Mouse (Mus musculus) testis, adult 2 months (tissue): ENCODE measurements around the gene Fam50a.

Experiments used
- CTCF ChIP-seq: fragments of 200-500 bp; IDR thresholded peaks from 2 replicates; pipeline ENCODE4 v1.5.1; 2012; ENCODE audit warnings: low read depth, mild to moderate bottlenecking, inconsistent platforms, low read length, moderate library complexity; ENCODE audit not compliant: control insufficient read depth, insufficient read depth, insufficient replicate concordance
- POLR2A ChIP-seq: fragments of 200-500 bp; IDR thresholded peaks from 2 replicates; pipeline ENCODE4 v1.6.1; 2012; ENCODE audit warnings: low read depth, mild to moderate bottlenecking, inconsistent platforms, low read length, moderate library complexity; ENCODE audit not compliant: control insufficient read depth

DNA sequence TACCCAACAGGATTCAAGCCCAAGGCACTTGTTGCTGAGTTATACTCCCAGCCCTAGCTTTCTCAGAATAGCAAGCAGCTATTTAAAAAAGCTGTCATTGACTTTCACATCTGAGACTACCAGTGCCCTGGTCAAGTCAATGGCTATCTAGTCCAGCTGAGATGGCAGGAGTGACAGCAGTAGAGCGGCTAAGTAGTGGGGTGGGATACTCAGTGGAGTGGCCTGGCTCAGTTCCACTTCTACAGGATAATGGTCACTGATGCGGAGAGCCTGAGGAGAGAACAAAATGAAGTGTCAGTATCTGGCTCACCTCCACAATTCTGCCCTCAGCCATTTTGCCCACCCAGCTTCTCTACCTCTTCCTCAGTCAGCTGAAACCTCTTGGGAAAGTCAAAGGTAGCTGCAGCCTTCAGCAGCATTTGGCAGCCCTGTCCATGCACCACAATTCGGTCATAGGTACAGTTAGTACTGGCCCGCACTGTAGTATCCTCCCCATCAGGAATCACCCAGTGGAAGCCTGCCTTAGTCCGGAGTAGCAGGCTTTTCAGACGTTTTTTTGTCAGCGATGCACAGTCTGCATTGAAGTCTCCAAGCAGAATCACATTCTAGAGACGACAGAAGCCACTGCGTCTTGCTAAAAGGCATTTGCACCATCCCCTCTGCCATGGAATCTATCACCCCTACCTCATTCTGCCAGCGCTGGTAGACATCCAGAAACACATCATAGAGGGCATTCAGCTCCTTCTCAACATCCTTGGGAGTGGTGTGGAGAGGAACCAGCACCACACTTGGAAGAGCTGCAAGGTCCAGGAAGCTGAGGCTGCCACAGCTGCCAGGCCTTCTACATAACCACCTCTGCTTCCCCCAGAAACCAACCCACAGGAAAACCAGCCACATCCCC is 39.2 kb upstream of the Fam50a start:
- TF ChIP-seq CTCF: no peak
- TF ChIP-seq POLR2A: no peak
